25 mouse cellular contexts compared by ENCODE assay signal in genomic region chr5:129991898-129992297, GRCm38 (mm10). TPM values are rescaled to one million over a fixed set of nuclear protein-coding genes. Genes with fewer than 3 reads are reported as not detected.
DNase-seq lines count a peak whose midpoint lies in the region; ATAC-seq lines count a peak whose summit lies in the region.
"Had no signal": no experiment of that assay in that cellular context is flagged by ENCODE, and none has a peak within 500 bp of the region (broad histone marks: within the 10 kb centered on the region; RNA-seq: fewer than 3 reads in every experiment).

No protein-coding gene starts in this region.

- peaks cover 4% of the 10 kb centered on the region; the same call in 1 of the 2 replicates for H3K36me3 ChIP-seq in kidney, embryonic 14.5 days (ENCODE audit: control insufficient read depth, insufficient read depth, low read length)
- H3K36me3 ChIP-seq in intestine, embryonic 16.5 days (ENCODE audit: control insufficient read depth, insufficient read depth, low read length), result peaks cover 7% of the 10 kb centered on the region; the same call in 1 of the 2 replicates
- H3K36me3 ChIP-seq in liver, embryonic 15.5 days (replicated peaks), result peaks cover 53% of the 10 kb centered on the region
- peaks cover 7% of the 10 kb centered on the region; the same call in 1 of the 2 replicates for H3K36me3 ChIP-seq in stomach, embryonic 15.5 days
- H3K36me3 ChIP-seq in hindbrain, embryonic 11.5 days (ENCODE audit: control insufficient read depth, insufficient read depth, low read length), result no peaks in the 10 kb centered on the region

- intact Hi-C loops in heart, postnatal 14 days (cut with DNase I), result no loop called here

- no peaks in the 10 kb centered on the region for H3K27me3 ChIP-seq in kidney, embryonic 14.5 days (ENCODE audit: control insufficient read depth, insufficient read depth, low read length)
- no peaks in the 10 kb centered on the region for H3K27me3 ChIP-seq in intestine, embryonic 16.5 days (replicated peaks; ENCODE audit: control insufficient read depth, insufficient read depth, low read length)
- no peaks in the 10 kb centered on the region for H3K27me3 ChIP-seq in liver, embryonic 15.5 days
- H3K27me3 ChIP-seq in stomach, embryonic 15.5 days (replicated peaks), result no peaks in the 10 kb centered on the region
- no peaks in the 10 kb centered on the region for H3K27me3 ChIP-seq in hindbrain, embryonic 11.5 days (ENCODE audit: control insufficient read depth, insufficient read depth, low read length)
- H3K27me3 ChIP-seq: embryonic facial prominence, embryonic 13.5 days; limb, embryonic 12.5 days; midbrain, embryonic 13.5 days had no signal

- 96% methylated on average over 5 of the region's 5 CpGs for WGBS in kidney, embryonic 14.5 days
- WGBS in intestine, embryonic 16.5 days, result 91% methylated on average over 5 of the region's 5 CpGs
- WGBS in liver, embryonic 15.5 days (ENCODE audit: insufficient replicate concordance), result 24% methylated on average over 5 of the region's 5 CpGs
- WGBS in stomach, embryonic 15.5 days, result 82% methylated on average over 5 of the region's 5 CpGs
- WGBS in hindbrain, embryonic 11.5 days, result 91% methylated on average over 5 of the region's 5 CpGs

- no peak for DNase-seq in kidney, postnatal 25 days
- no peak for DNase-seq in heart, postnatal 14 days
- DNase-seq in hindbrain, embryonic 11.5 days (ENCODE audit: low spot score), result no peak
- DNase-seq in heart, postnatal 4 days, result no peak
- DNase-seq: adrenal gland, postnatal 36 days; cerebellum, adult 11 months; cerebellum, postnatal 14 days; embryo, embryonic 11 days; gastrocnemius, postnatal 25 days; heart, adult 2 months; heart, postnatal 36 days; kidney, adult 18-20 months; kidney, postnatal 14 days; lung, adult 2 months; lung, postnatal 14 days; thymus, postnatal 4 days had no signal

- no peak overlapping the region for H3K9ac ChIP-seq in kidney, embryonic 14.5 days (ENCODE audit: low read depth, low read length)
- no peak overlapping the region for H3K9ac ChIP-seq in intestine, embryonic 16.5 days (ENCODE audit: low read depth, low read length)
- H3K9ac ChIP-seq in liver, embryonic 15.5 days, result no peak overlapping the region
- H3K9ac ChIP-seq in stomach, embryonic 15.5 days, result no peak overlapping the region
- H3K9ac ChIP-seq in hindbrain, embryonic 11.5 days (ENCODE audit: low read depth, low read length), result no peak overlapping the region
- H3K9ac ChIP-seq: embryonic facial prominence, embryonic 13.5 days; limb, embryonic 12.5 days; midbrain, embryonic 13.5 days had no signal

- ATAC-seq in kidney, embryonic 14.5 days (ENCODE audit: low FRiP score, low TSS enrichment), result 0 out of 2 replicates have a peak, but pooled peaks have one; percentile 35
- peak; percentile 62; the same call in 1 of the 2 replicates for ATAC-seq in intestine, embryonic 16.5 days
- ATAC-seq in liver, embryonic 15.5 days (ENCODE audit: insufficient read depth), result peak; percentile 90
- ATAC-seq in stomach, embryonic 15.5 days (ENCODE audit: insufficient read depth, low FRiP score, low read depth), result peak; percentile 78
- no peak for ATAC-seq in hindbrain, embryonic 11.5 days (ENCODE audit: low FRiP score)
- ATAC-seq: forebrain, embryonic 16.5 days; hindbrain, postnatal 0 days; midbrain, embryonic 13.5 days had no signal

- H3K4me1 ChIP-seq in kidney, embryonic 14.5 days (ENCODE audit: control insufficient read depth, insufficient read depth, low read length), result no peaks in the 10 kb centered on the region
- H3K4me1 ChIP-seq in intestine, embryonic 16.5 days (ENCODE audit: control insufficient read depth, insufficient read depth, low read length), result no peaks in the 10 kb centered on the region
- peaks cover 47% of the 10 kb centered on the region for H3K4me1 ChIP-seq in liver, embryonic 15.5 days (replicated peaks)
- H3K4me1 ChIP-seq in stomach, embryonic 15.5 days, result no peaks in the 10 kb centered on the region
- H3K4me1 ChIP-seq in hindbrain, embryonic 11.5 days (replicated peaks; ENCODE audit: control insufficient read depth, insufficient read depth, low read length), result no peaks in the 10 kb centered on the region
- H3K4me1 ChIP-seq: embryonic facial prominence, embryonic 13.5 days; limb, embryonic 12.5 days; midbrain, embryonic 13.5 days had no signal

- no peak overlapping the region for H3K4me2 ChIP-seq in kidney, embryonic 14.5 days (replicated peaks; ENCODE audit: low read depth, low read length)
- H3K4me2 ChIP-seq in intestine, embryonic 16.5 days (ENCODE audit: low read depth, low read length), result no peak overlapping the region
- peak overlapping the region; percentile 11; the same call in 1 of the 2 replicates for H3K4me2 ChIP-seq in liver, embryonic 15.5 days
- no peak overlapping the region for H3K4me2 ChIP-seq in stomach, embryonic 15.5 days
- H3K4me2 ChIP-seq in hindbrain, embryonic 11.5 days (replicated peaks; ENCODE audit: low read depth, low read length), result no peak overlapping the region
- H3K4me2 ChIP-seq: embryonic facial prominence, embryonic 13.5 days; limb, embryonic 12.5 days; midbrain, embryonic 13.5 days had no signal

- no peak overlapping the region for H3K4me3 ChIP-seq in kidney, embryonic 14.5 days (ENCODE audit: low read length)
- H3K4me3 ChIP-seq in intestine, embryonic 16.5 days (ENCODE audit: low read length), result no peak overlapping the region
- no peak overlapping the region for H3K4me3 ChIP-seq in liver, embryonic 15.5 days (replicated peaks)
- H3K4me3 ChIP-seq in stomach, embryonic 15.5 days (replicated peaks), result no peak overlapping the region
- H3K4me3 ChIP-seq in hindbrain, embryonic 11.5 days (ENCODE audit: low read depth, low read length), result no peak overlapping the region
- H3K4me3 ChIP-seq: embryonic facial prominence, embryonic 13.5 days; heart, adult 2 months; limb, embryonic 12.5 days; midbrain, embryonic 13.5 days had no signal

- no peak overlapping the region for H3K27ac ChIP-seq in kidney, embryonic 14.5 days (ENCODE audit: low read depth, low read length)
- H3K27ac ChIP-seq in intestine, embryonic 16.5 days (ENCODE audit: low read length), result no peak overlapping the region
- peak overlapping the region; percentile 75 for H3K27ac ChIP-seq in liver, embryonic 15.5 days (replicated peaks)
- no peak overlapping the region for H3K27ac ChIP-seq in stomach, embryonic 15.5 days
- H3K27ac ChIP-seq in hindbrain, embryonic 11.5 days (ENCODE audit: low read depth, low read length), result no peak overlapping the region
- H3K27ac ChIP-seq: embryonic facial prominence, embryonic 13.5 days; heart, adult 2 months; hindbrain, postnatal 0 days; limb, embryonic 12.5 days; midbrain, embryonic 13.5 days had no signal

- no peaks in the 10 kb centered on the region for H3K9me3 ChIP-seq in kidney, embryonic 14.5 days (ENCODE audit: control insufficient read depth, low read length)
- H3K9me3 ChIP-seq in intestine, embryonic 16.5 days (ENCODE audit: control insufficient read depth, low read length), result no peaks in the 10 kb centered on the region
- no peaks in the 10 kb centered on the region for H3K9me3 ChIP-seq in liver, embryonic 15.5 days (replicated peaks)
- H3K9me3 ChIP-seq in stomach, embryonic 15.5 days, result no peaks in the 10 kb centered on the region
- no peaks in the 10 kb centered on the region for H3K9me3 ChIP-seq in hindbrain, embryonic 11.5 days (ENCODE audit: control insufficient read depth, low read length)
- H3K9me3 ChIP-seq: embryonic facial prominence, embryonic 13.5 days; limb, embryonic 12.5 days; midbrain, embryonic 13.5 days had no signal

RNA-seq across cellular contexts. Expression of gene Gusb, which starts 11.0 kb away (rescaled TPM):
- polyA plus RNA-seq in kidney, embryonic 14.5 days (2014; fragmentation: Nextera tagmentation; extraction: Ambion mirVana), result 49.8 and 58.7 TPM in 2 replicates
- polyA plus RNA-seq in intestine, embryonic 16.5 days (2015; fragmentation: Nextera tagmentation; extraction: Ambion mirVana), result 110 and 131 TPM in 2 replicates
- polyA plus RNA-seq in liver, embryonic 15.5 days (2015; fragmentation: Nextera tagmentation; extraction: Ambion mirVana), result 32.5 and 34.1 TPM in 2 replicates
- polyA plus RNA-seq in stomach, embryonic 15.5 days (2015; fragmentation: Nextera tagmentation; extraction: Ambion mirVana), result 68.3 and 76.5 TPM in 2 replicates
- 10 to 100 TPM; 18.5 to 19.0 TPM for total RNA-seq in heart, postnatal 14 days (2021)
- 33.2 and 35.0 TPM in 2 replicates for polyA plus RNA-seq in hindbrain, embryonic 11.5 days (2014; fragmentation: Nextera tagmentation; extraction: Ambion mirVana)
- 10 to 100 TPM; 26.6 to 26.8 TPM for total RNA-seq in heart, postnatal 4 days (2021)

RNA-seq across cellular contexts. Expression of gene Asl, which starts 37.1 kb away (rescaled TPM):
- 40.3 and 46.4 TPM in 2 replicates for polyA plus RNA-seq in kidney, embryonic 14.5 days (2014; fragmentation: Nextera tagmentation; extraction: Ambion mirVana)
- 74.1 and 89.4 TPM in 2 replicates for polyA plus RNA-seq in intestine, embryonic 16.5 days (2015; fragmentation: Nextera tagmentation; extraction: Ambion mirVana)
- 53.1 and 57.8 TPM in 2 replicates for polyA plus RNA-seq in liver, embryonic 15.5 days (2015; fragmentation: Nextera tagmentation; extraction: Ambion mirVana)
- 49.1 and 50.1 TPM in 2 replicates for polyA plus RNA-seq in stomach, embryonic 15.5 days (2015; fragmentation: Nextera tagmentation; extraction: Ambion mirVana)
- total RNA-seq in heart, postnatal 14 days (2021), result 1 to 10 TPM; 6.8 to 7.7 TPM
- 26.0 and 34.1 TPM in 2 replicates for polyA plus RNA-seq in hindbrain, embryonic 11.5 days (2014; fragmentation: Nextera tagmentation; extraction: Ambion mirVana)
- 10 to 100 TPM; 15.1 to 17.6 TPM for total RNA-seq in heart, postnatal 4 days (2021)

RNA-seq across cellular contexts. Expression of gene Crcp, which starts 37.2 kb away (rescaled TPM):
- polyA plus RNA-seq in kidney, embryonic 14.5 days (2014; fragmentation: Nextera tagmentation; extraction: Ambion mirVana), result 24.5 and 31.2 TPM in 2 replicates
- 37.2 and 38.7 TPM in 2 replicates for polyA plus RNA-seq in intestine, embryonic 16.5 days (2015; fragmentation: Nextera tagmentation; extraction: Ambion mirVana)
- polyA plus RNA-seq in liver, embryonic 15.5 days (2015; fragmentation: Nextera tagmentation; extraction: Ambion mirVana), result 23.1 and 24.0 TPM in 2 replicates
- 31.6 and 33.1 TPM in 2 replicates for polyA plus RNA-seq in stomach, embryonic 15.5 days (2015; fragmentation: Nextera tagmentation; extraction: Ambion mirVana)
- total RNA-seq in heart, postnatal 14 days (2021), result 10 to 100 TPM; 11.4 to 11.9 TPM
- polyA plus RNA-seq in hindbrain, embryonic 11.5 days (2014; fragmentation: Nextera tagmentation; extraction: Ambion mirVana), result 42.2 and 44.8 TPM in 2 replicates
- total RNA-seq in heart, postnatal 4 days (2021), result 10 to 100 TPM; 14.8 to 15.7 TPM

RNA-seq across cellular contexts. Expression of gene Vkorc1l1, which starts 50.1 kb away (rescaled TPM):
- 20.7 and 24.6 TPM in 2 replicates for polyA plus RNA-seq in kidney, embryonic 14.5 days (2014; fragmentation: Nextera tagmentation; extraction: Ambion mirVana)
- polyA plus RNA-seq in intestine, embryonic 16.5 days (2015; fragmentation: Nextera tagmentation; extraction: Ambion mirVana), result 22.1 and 28.8 TPM in 2 replicates
- 18.4 and 21.7 TPM in 2 replicates for polyA plus RNA-seq in liver, embryonic 15.5 days (2015; fragmentation: Nextera tagmentation; extraction: Ambion mirVana)
- 24.5 and 28.0 TPM in 2 replicates for polyA plus RNA-seq in stomach, embryonic 15.5 days (2015; fragmentation: Nextera tagmentation; extraction: Ambion mirVana)
- total RNA-seq in heart, postnatal 14 days (2021), result 10 to 100 TPM; 14.6 to 15.9 TPM
- polyA plus RNA-seq in hindbrain, embryonic 11.5 days (2014; fragmentation: Nextera tagmentation; extraction: Ambion mirVana), result 28.5 and 34.1 TPM in 2 replicates
- 10 to 100 TPM; 22.6 TPM for total RNA-seq in heart, postnatal 4 days (2021)
